27 mouse cellular contexts compared by ENCODE assay signal in genomic region chr3:100653291-100653690, GRCm38 (mm10).
"Had no signal": no experiment of that assay in that cellular context is flagged by ENCODE, and none has a peak within 500 bp of the region (broad histone marks: within the 10 kb centered on the region; RNA-seq: fewer than 3 reads in every experiment).

No protein-coding gene starts in this region.

- H3K27ac ChIP-seq: limb, embryonic 10.5 days; limb, embryonic 12.5 days; limb, embryonic 13.5 days; limb, embryonic 15.5 days; liver, embryonic 12.5 days; liver, embryonic 13.5 days; liver, embryonic 14.5 days; liver, embryonic 15.5 days; lung, embryonic 15.5 days; macrophage; midbrain, embryonic 10.5 days; midbrain, embryonic 12.5 days; midbrain, embryonic 13.5 days; midbrain, embryonic 15.5 days; neural tube, embryonic 12.5 days had no signal

- H3K27me3 ChIP-seq: limb, embryonic 12.5 days; limb, embryonic 13.5 days; limb, embryonic 15.5 days; liver, embryonic 12.5 days; liver, embryonic 13.5 days; liver, embryonic 15.5 days; lung, embryonic 15.5 days; megakaryocyte, embryonic 14.5 days; midbrain, embryonic 12.5 days; midbrain, embryonic 13.5 days; midbrain, embryonic 15.5 days; neural tube, embryonic 12.5 days had no signal

- DNase-seq: left cerebral cortex, postnatal 4 days; liver, embryonic 13.5 days; liver, postnatal 0 days; lung, adult 18-20 months; lung, adult 2 months; lung, embryonic 14.5 days; lung, postnatal 10 days; lung, postnatal 14 days; lung, postnatal 36 days; lung, postnatal 4 days; midbrain, embryonic 14.5 days had no signal

- H3K9ac ChIP-seq: limb, embryonic 12.5 days; limb, embryonic 13.5 days; limb, embryonic 15.5 days; liver, embryonic 12.5 days; liver, embryonic 13.5 days; liver, embryonic 14.5 days; liver, embryonic 15.5 days; liver, postnatal 0 days; lung, embryonic 14.5 days; lung, embryonic 15.5 days; midbrain, embryonic 12.5 days; midbrain, embryonic 13.5 days; midbrain, embryonic 15.5 days; neural tube, embryonic 12.5 days had no signal

- H3K4me1 ChIP-seq: limb, embryonic 10.5 days; limb, embryonic 12.5 days; limb, embryonic 13.5 days; limb, embryonic 15.5 days; liver, embryonic 12.5 days; liver, embryonic 13.5 days; liver, embryonic 15.5 days; lung, embryonic 15.5 days; midbrain, embryonic 10.5 days; midbrain, embryonic 12.5 days; midbrain, embryonic 13.5 days; midbrain, embryonic 15.5 days; neural tube, embryonic 12.5 days had no signal

- H3K4me3 ChIP-seq: limb, embryonic 10.5 days; limb, embryonic 12.5 days; limb, embryonic 13.5 days; limb, embryonic 15.5 days; liver, embryonic 12.5 days; liver, embryonic 13.5 days; liver, embryonic 15.5 days; lung, embryonic 15.5 days; megakaryocyte, embryonic 14.5 days; midbrain, embryonic 10.5 days; midbrain, embryonic 12.5 days; midbrain, embryonic 13.5 days; midbrain, embryonic 15.5 days; myocyte; neural tube, embryonic 12.5 days had no signal

- H3K36me3 ChIP-seq: lung, embryonic 15.5 days; midbrain, embryonic 15.5 days had no signal
